Mouse (Mus musculus): ENCODE results near the gene Cep170b. TPM values are rescaled to one million over a fixed set of nuclear protein-coding genes. Genes with fewer than 3 reads are reported as not detected.

Cep170b gene
- polyA plus RNA-seq, 1 experiment = 28.8 TPM

DNA sequence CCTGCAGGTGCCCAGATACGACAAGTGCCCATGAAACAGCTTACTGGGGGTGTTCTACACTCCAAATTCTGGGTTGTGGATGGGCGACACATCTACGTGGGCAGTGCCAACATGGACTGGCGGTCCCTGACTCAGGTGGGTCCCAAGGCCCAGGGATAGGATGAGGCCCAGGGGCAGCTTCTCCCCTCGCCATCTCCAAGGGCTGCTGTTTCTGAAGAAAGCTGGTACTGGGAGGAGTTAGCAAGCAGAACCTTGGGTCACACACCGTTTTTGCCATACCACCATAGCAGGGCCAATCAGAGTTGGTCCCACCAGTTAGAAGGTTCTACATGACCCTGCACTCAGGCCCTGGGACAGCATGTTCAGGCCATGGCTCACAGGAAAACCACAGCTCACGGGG lies 44.7 kb downstream of the Cep170b start:
- H3K36me3 ChIP-seq (ENCODE audit: control insufficient read depth, insufficient read depth, low read length) = no peaks in the 10 kb centered on the region
- no peaks in the 10 kb centered on the region for H3K27me3 ChIP-seq (ENCODE audit: control insufficient read depth, insufficient read depth, low read length)
- TF ChIP-seq POLR2A (IDR thresholded peaks at IDR 0.05; ENCODE audit: control insufficient read depth, low read depth, low read length) (no peak), CTCF (IDR thresholded peaks at IDR 0.05; ENCODE audit: control insufficient read depth, insufficient read depth, insufficient replicate concordance, low read depth, low read length) (no peak)
- no peak overlapping the region for H3K4me3 ChIP-seq (ENCODE audit: control insufficient read depth, low read depth, low read length)
- peaks cover 8% of the 10 kb centered on the region for H3K4me1 ChIP-seq (ENCODE audit: control insufficient read depth, insufficient read depth, low read length)
- H3K27ac ChIP-seq (ENCODE audit: control insufficient read depth, insufficient read depth, low read depth, low read length) = no peak overlapping the region

DNA sequence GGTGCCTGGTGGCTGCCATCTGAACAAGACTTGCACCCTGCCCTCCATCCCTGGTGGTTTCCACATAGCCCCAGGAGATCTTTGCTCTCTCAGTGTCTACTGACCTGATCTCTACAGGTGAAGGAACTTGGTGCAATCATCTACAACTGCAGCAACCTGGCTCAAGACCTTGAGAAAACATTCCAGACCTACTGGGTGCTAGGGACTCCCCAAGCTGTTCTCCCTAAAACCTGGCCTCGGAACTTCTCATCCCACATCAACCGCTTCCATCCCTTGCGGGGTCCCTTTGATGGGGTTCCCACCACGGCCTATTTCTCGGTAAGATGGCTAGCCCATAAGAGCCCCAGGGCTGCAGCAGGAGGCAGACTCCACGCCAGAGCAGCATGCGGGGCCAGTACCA lies 46.3 kb downstream of the Cep170b start:
- no peak overlapping the region for H3K27ac ChIP-seq (ENCODE audit: control insufficient read depth, insufficient read depth, low read depth, low read length)
- H3K4me1 ChIP-seq (ENCODE audit: control insufficient read depth, insufficient read depth, low read length) = no peaks in the 10 kb centered on the region
- no peaks in the 10 kb centered on the region for H3K36me3 ChIP-seq (ENCODE audit: control insufficient read depth, insufficient read depth, low read length)
- H3K27me3 ChIP-seq (ENCODE audit: control insufficient read depth, insufficient read depth, low read length) = no peaks in the 10 kb centered on the region
- no peak for TF ChIP-seq POLR2A (IDR thresholded peaks at IDR 0.05; ENCODE audit: control insufficient read depth, low read depth, low read length)
- no peak for TF ChIP-seq CTCF (IDR thresholded peaks at IDR 0.05; ENCODE audit: control insufficient read depth, insufficient read depth, insufficient replicate concordance, low read depth, low read length)
- H3K4me3 ChIP-seq (ENCODE audit: control insufficient read depth, low read depth, low read length) = no peak overlapping the region

- TF ChIP-seq POLR2A (IDR thresholded peaks at IDR 0.05; ENCODE audit: control insufficient read depth, low read depth, low read length) = no peak
- no peak for TF ChIP-seq CTCF (IDR thresholded peaks at IDR 0.05; ENCODE audit: control insufficient read depth, insufficient read depth, insufficient replicate concordance, low read depth, low read length)
- no peaks in the 10 kb centered on the region for H3K36me3 ChIP-seq (ENCODE audit: control insufficient read depth, insufficient read depth, low read length)
- H3K27me3 ChIP-seq (ENCODE audit: control insufficient read depth, insufficient read depth, low read length) = no peaks in the 10 kb centered on the region
- H3K4me1 ChIP-seq (ENCODE audit: control insufficient read depth, insufficient read depth, low read length) = no peaks in the 10 kb centered on the region
- no peak overlapping the region for H3K4me3 ChIP-seq (ENCODE audit: control insufficient read depth, low read depth, low read length)
- H3K27ac ChIP-seq (ENCODE audit: control insufficient read depth, insufficient read depth, low read depth, low read length) = no peak overlapping the region
Observed at GRCm38 (mm10) chr12:112767036-112767890, 47.0 kb downstream of the Cep170b start.

- Histone ChIP-seq H3K4me1 (ENCODE audit: control insufficient read depth, insufficient read depth, low read length) (no peaks in the 10 kb centered on the region), H3K27ac (ENCODE audit: control insufficient read depth, insufficient read depth, low read depth, low read length) (no peak overlapping the region), H3K36me3 (ENCODE audit: control insufficient read depth, insufficient read depth, low read length) (no peaks in the 10 kb centered on the region), H3K27me3 (ENCODE audit: control insufficient read depth, insufficient read depth, low read length) (no peaks in the 10 kb centered on the region), H3K4me3 (ENCODE audit: control insufficient read depth, low read depth, low read length) (no peak overlapping the region)
- TF ChIP-seq POLR2A (IDR thresholded peaks at IDR 0.05; ENCODE audit: control insufficient read depth, low read depth, low read length) = no peak
- TF ChIP-seq CTCF (IDR thresholded peaks at IDR 0.05; ENCODE audit: control insufficient read depth, insufficient read depth, insufficient replicate concordance, low read depth, low read length) = no peak
Observed at GRCm38 (mm10) chr12:112768166-112768565, 47.9 kb downstream of the Cep170b start.

GRCm38 (mm10) chr12:112769031-112769430 lies 48.8 kb downstream of the Cep170b start:
- Histone ChIP-seq H3K27me3 (ENCODE audit: control insufficient read depth, insufficient read depth, low read length) (no peaks in the 10 kb centered on the region), H3K36me3 (ENCODE audit: control insufficient read depth, insufficient read depth, low read length) (no peaks in the 10 kb centered on the region)

DNA sequence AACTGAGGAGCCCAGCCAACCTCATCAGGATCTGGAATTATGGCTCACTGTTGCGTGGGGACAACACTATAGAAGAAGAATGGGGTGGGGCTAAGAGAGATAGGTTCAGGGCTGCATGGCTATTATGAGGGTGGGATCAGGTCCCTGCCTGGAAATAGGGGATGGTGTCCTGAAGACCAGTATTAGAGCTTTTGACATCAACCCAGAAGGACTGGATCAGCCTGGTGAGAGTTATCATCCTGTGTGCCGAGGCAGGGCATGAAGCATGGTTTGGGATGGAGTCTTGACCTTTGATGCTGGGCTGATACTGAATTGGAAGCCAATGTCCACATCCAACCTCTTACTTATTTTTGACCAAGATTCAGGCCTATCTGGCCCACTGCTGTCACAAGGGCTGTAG lies 49.5 kb downstream of the Cep170b start:
- Histone ChIP-seq H3K36me3 (ENCODE audit: control insufficient read depth, insufficient read depth, low read length) (no peaks in the 10 kb centered on the region), H3K27ac (ENCODE audit: control insufficient read depth, insufficient read depth, low read depth, low read length) (no peak overlapping the region), H3K4me1 (ENCODE audit: control insufficient read depth, insufficient read depth, low read length) (no peaks in the 10 kb centered on the region), H3K4me3 (ENCODE audit: control insufficient read depth, low read depth, low read length) (no peak overlapping the region), H3K27me3 (ENCODE audit: control insufficient read depth, insufficient read depth, low read length) (no peaks in the 10 kb centered on the region)
- TF ChIP-seq POLR2A (IDR thresholded peaks at IDR 0.05; ENCODE audit: control insufficient read depth, low read depth, low read length) = no peak
- no peak for TF ChIP-seq CTCF (IDR thresholded peaks at IDR 0.05; ENCODE audit: control insufficient read depth, insufficient read depth, insufficient replicate concordance, low read depth, low read length)

More at GRCm38 (mm10) chr12:112769031-112769430, 48.8 kb downstream of the Cep170b start:
- TF ChIP-seq POLR2A (IDR thresholded peaks at IDR 0.05; ENCODE audit: control insufficient read depth, low read depth, low read length) (no peak), CTCF (IDR thresholded peaks at IDR 0.05; ENCODE audit: control insufficient read depth, insufficient read depth, insufficient replicate concordance, low read depth, low read length) (no peak)
- Histone ChIP-seq H3K4me1 (ENCODE audit: control insufficient read depth, insufficient read depth, low read length) (no peaks in the 10 kb centered on the region), H3K4me3 (ENCODE audit: control insufficient read depth, low read depth, low read length) (no peak overlapping the region), H3K27ac (ENCODE audit: control insufficient read depth, insufficient read depth, low read depth, low read length) (no peak overlapping the region)

- TF ChIP-seq CTCF (IDR thresholded peaks at IDR 0.05; ENCODE audit: control insufficient read depth, insufficient read depth, insufficient replicate concordance, low read depth, low read length) = no peak
- TF ChIP-seq POLR2A (IDR thresholded peaks at IDR 0.05; ENCODE audit: control insufficient read depth, low read depth, low read length) = no peak
- no peaks in the 10 kb centered on the region for H3K4me1 ChIP-seq (ENCODE audit: control insufficient read depth, insufficient read depth, low read length)
- H3K4me3 ChIP-seq (ENCODE audit: control insufficient read depth, low read depth, low read length) = no peak overlapping the region
- H3K27ac ChIP-seq (ENCODE audit: control insufficient read depth, insufficient read depth, low read depth, low read length) = no peak overlapping the region
- no peaks in the 10 kb centered on the region for H3K36me3 ChIP-seq (ENCODE audit: control insufficient read depth, insufficient read depth, low read length)
- no peaks in the 10 kb centered on the region for H3K27me3 ChIP-seq (ENCODE audit: control insufficient read depth, insufficient read depth, low read length)
Observed at GRCm38 (mm10) chr12:112770396-112770795, 50.1 kb downstream of the Cep170b start.

Measured in testis, adult 2 months (tissue).